Mouse (Mus musculus) E14TG2a.4 (cell line): ENCODE results near the gene Dpf1.

Source experiments
- CTCF ChIP-seq: conservative IDR thresholded peaks from 2 replicates; pipeline ENCODE4 v1.5.1; 2014; ENCODE audit warnings: low read length
- POU5F1 ChIP-seq: IDR thresholded peaks from 2 replicates; pipeline ENCODE4 v1.6.1; 2014; ENCODE audit warnings: low read length, borderline replicate concordance

DNA sequence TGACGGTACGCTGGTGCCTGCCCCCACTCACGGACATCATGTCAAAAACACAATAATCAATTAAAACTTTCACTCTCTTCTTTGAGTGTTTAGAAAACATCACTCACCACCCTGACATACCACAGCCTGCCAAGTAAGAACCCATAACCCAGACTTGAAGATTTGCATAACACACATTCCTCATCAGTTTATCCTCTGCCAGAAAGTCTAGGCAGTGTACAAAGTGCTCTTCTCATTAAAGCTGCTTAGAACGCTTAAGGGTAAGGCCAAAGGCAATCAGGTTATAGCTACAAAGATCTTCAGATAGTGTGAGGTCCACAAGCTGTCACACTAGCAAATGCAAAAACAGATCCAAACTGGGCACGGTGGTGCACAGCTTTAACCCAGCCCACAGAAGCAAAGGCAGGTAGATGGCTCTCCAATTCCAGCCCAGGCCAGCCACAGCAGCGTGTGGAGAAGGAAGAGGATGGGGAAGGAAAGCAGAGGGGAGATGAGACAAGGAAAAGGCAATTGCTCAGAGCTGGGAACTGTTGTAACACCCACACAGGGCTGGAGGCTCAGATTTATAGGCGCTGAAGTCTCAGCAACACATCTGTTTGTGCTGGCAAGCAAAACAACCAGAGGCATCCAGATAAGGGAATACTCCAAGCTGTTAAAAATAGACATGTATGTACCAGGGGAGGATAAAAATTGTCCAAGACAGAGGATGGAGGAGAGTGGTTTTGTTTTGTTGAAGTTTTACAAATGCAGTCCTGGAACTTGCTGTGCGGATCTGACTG lies 31.9 kb upstream of the Dpf1 start:
- TF ChIP-seq CTCF = no peak
- no peak for TF ChIP-seq POU5F1
